Mouse (Mus musculus) kidney, embryonic 15.5 days (tissue): ENCODE results near the gene Adam22. TPM values are rescaled to one million over a fixed set of nuclear protein-coding genes. Genes with fewer than 3 reads are reported as not detected.
A peak's percentile ranks its signal among the peaks of the same experiment; 100 is the strongest.

Experiments
- ATAC-seq: fragments of 200-750 bp; cut with Nextera tagmentation; replicated peaks from 2 replicates; pipeline ENCODE4 v1.8.0; 2017; ENCODE audit warnings: moderate TSS enrichment; ENCODE audit not compliant: low FRiP score
- H3K27ac ChIP-seq: fragments of 300-500 bp; sonication (generic); 2 replicates; pipeline ENCODE4 v1.5.1; 2015; ENCODE audit warnings: mild to moderate bottlenecking, inconsistent platforms
- H3K27me3 ChIP-seq: fragments of 300-500 bp; sonication (generic); 2 replicates; pipeline ENCODE4 v1.6.1; 2015; ENCODE audit warnings: inconsistent platforms
- H3K36me3 ChIP-seq: fragments of 300-500 bp; sonication (generic); 2 replicates; pipeline ENCODE4 v1.6.1; 2015; ENCODE audit warnings: inconsistent platforms
- H3K4me1 ChIP-seq: fragments of 300-500 bp; sonication (generic); 2 replicates; pipeline ENCODE4 v1.6.1; 2015; ENCODE audit warnings: inconsistent platforms
- H3K4me2 ChIP-seq: fragments of 300-500 bp; sonication (generic); 2 replicates; pipeline ENCODE4 v1.6.1; 2015; ENCODE audit warnings: moderate library complexity, mild to moderate bottlenecking, inconsistent platforms
- H3K4me3 ChIP-seq: fragments of 300-500 bp; sonication (generic); replicated peaks from 2 replicates; pipeline ENCODE4 v1.5.1; 2015; ENCODE audit warnings: mild to moderate bottlenecking, inconsistent platforms
- H3K9ac ChIP-seq: fragments of 300-500 bp; sonication (generic); 2 replicates; pipeline ENCODE4 v1.6.1; 2015; ENCODE audit warnings: mild to moderate bottlenecking, inconsistent platforms
- H3K9me3 ChIP-seq: fragments of 300-500 bp; sonication (generic); replicated peaks from 2 replicates; pipeline ENCODE4 v1.6.1; 2016; ENCODE audit warnings: inconsistent platforms
- WGBS: fragments of 180-500 bp; shearing (Covaris S2); methylation state at CpG from one replicate; pipeline ENCODE4 v1.1.7; 2015; ENCODE audit warnings: mixed read lengths; 5-methylcytosine and 5-hydroxymethylcytosine counted together
- polyA plus RNA-seq: library from polyadenylated mRNA; unstranded; fragments of >200 nt; fragmentation: Nextera tagmentation; extraction: Ambion mirVana; gene quantifications from 2 replicates; pipeline ENCODE4 v1.2.1, GENCODE M21; 2015

Adam22 gene
- polyA plus RNA-seq, 1 experiment from 2014 or later = 8.5 TPM

DNA sequence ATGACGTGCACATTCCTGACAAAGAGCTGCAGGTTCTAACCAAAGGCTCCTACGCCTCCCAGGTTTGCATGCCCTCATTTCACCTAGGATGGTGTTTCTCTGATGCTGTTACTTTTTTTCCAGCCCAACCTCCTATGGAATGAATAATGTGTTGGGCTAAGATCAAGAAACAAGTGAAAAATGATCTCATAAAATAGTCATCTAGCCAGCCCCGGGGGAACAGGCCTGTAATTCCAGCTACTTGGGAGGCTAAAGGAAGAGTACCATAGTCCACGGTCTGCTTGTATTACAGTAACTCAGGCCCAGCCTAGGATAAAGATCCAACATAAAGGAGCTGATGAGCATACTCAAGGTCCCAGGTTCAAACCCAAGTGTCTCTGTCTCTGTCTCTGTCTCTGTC lies 57.1 kb downstream of the Adam22 start:
- H3K4me1 ChIP-seq = no peaks in the 10 kb centered on the region
- no peak overlapping the region for H3K4me2 ChIP-seq
- peak; percentile 60 for ATAC-seq
- H3K27ac ChIP-seq = no peak overlapping the region
- no peak overlapping the region for H3K4me3 ChIP-seq
- no peaks in the 10 kb centered on the region for H3K36me3 ChIP-seq
- H3K9ac ChIP-seq = no peak overlapping the region
- no peaks in the 10 kb centered on the region for H3K9me3 ChIP-seq
- 52% methylated on average over 4 of the region's 4 CpGs for WGBS
- H3K27me3 ChIP-seq = no peaks in the 10 kb centered on the region

DNA sequence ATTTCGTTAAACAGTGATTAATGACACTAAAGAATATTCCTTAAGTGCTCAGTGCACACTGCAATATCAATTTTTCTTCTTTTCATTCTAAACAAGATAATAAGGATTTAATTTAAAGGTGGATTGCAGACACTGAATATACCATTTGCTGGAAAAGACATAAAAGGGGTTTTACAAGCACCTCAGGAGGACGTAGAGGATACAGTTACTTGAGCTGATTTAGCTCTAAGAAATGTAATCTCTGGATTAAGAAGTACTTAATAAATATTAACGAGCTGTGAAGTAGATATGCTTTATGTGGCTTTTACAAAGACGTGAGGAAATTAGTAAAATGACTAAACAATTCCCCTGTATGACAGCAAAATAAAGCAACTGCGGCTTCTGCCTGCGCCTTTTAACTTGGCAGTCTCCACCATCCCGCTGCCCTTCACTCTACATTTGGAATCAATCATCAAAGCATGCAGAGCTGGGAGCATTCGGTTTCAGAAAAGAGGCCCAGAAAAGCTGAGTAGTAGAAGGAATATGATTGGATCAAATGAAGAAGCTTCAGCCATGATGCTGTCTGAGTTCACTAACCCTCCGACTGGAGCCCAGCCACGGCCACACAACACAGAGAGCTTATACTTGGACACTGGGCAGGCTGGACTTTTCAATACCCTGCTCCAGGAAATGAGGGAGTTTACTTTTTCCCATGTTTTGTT lies 70.1 kb downstream of the Adam22 start:
- Histone ChIP-seq H3K4me3 (no peak overlapping the region), H3K4me2 (no peak overlapping the region), H3K27me3 (no peaks in the 10 kb centered on the region), H3K4me1 (no peaks in the 10 kb centered on the region), H3K9ac (no peak overlapping the region), H3K27ac (no peak overlapping the region), H3K9me3 (no peaks in the 10 kb centered on the region), H3K36me3 (no peaks in the 10 kb centered on the region)
- WGBS = 53% methylated on average over 10 of the region's 10 CpGs
- ATAC-seq = 0 out of 2 replicates have a peak, but pooled peaks have one; percentile 36

DNA sequence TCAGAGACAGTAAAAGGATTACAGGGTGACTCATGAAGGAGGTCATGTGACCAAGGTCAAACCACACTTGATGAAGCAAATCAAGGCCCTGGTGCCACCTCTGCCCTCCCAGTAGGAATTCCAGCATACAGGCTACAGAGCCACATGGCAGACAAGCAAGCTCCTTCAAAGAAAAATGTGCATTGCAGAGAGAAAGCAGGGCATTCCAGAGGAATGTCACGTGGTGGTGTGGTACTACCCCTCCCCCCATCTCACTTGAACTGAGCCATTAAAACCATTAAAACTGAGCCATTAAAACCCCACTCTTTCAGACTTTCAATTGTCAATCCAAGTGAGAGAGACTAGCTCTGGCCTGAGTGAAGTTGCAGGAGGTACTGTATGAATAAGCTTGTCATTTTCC lies 74.7 kb downstream of the Adam22 start:
- Histone ChIP-seq H3K4me2 (no peak overlapping the region), H3K27ac (no peak overlapping the region), H3K9me3 (no peaks in the 10 kb centered on the region), H3K4me3 (no peak overlapping the region), H3K4me1 (no peaks in the 10 kb centered on the region), H3K36me3 (no peaks in the 10 kb centered on the region), H3K9ac (no peak overlapping the region), H3K27me3 (no peaks in the 10 kb centered on the region)
- ATAC-seq = peak; percentile 70; the same call in 1 of the 2 replicates
- 4% methylated on average over 1 of the region's 1 CpGs for WGBS

DNA sequence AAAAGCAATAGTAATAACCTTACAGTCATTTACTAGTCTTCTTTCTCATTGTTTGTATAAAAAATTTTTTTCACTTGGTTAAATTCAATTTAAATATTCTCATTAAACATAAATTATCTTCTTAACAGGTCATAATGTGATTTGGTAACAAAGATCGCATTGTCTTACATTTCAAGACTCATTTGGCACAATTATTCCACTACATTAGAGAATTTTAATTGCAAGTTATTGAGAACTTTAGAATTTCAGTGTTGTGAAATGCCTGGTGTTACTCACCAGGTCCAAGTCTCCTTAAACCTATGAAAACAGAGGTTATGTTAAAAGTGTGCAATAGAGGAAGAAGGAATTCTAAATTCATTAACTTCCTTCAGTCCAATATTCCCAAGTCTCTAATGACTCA lies 76.5 kb downstream of the Adam22 start:
- no peak overlapping the region for H3K4me2 ChIP-seq
- H3K4me1 ChIP-seq = no peaks in the 10 kb centered on the region
- H3K9me3 ChIP-seq = no peaks in the 10 kb centered on the region
- ATAC-seq = no peak
- WGBS = 94% methylated on average over 1 of the region's 1 CpGs
- H3K4me3 ChIP-seq = no peak overlapping the region
- no peaks in the 10 kb centered on the region for H3K27me3 ChIP-seq
- H3K9ac ChIP-seq = no peak overlapping the region
- H3K36me3 ChIP-seq = no peaks in the 10 kb centered on the region
- no peak overlapping the region for H3K27ac ChIP-seq

DNA sequence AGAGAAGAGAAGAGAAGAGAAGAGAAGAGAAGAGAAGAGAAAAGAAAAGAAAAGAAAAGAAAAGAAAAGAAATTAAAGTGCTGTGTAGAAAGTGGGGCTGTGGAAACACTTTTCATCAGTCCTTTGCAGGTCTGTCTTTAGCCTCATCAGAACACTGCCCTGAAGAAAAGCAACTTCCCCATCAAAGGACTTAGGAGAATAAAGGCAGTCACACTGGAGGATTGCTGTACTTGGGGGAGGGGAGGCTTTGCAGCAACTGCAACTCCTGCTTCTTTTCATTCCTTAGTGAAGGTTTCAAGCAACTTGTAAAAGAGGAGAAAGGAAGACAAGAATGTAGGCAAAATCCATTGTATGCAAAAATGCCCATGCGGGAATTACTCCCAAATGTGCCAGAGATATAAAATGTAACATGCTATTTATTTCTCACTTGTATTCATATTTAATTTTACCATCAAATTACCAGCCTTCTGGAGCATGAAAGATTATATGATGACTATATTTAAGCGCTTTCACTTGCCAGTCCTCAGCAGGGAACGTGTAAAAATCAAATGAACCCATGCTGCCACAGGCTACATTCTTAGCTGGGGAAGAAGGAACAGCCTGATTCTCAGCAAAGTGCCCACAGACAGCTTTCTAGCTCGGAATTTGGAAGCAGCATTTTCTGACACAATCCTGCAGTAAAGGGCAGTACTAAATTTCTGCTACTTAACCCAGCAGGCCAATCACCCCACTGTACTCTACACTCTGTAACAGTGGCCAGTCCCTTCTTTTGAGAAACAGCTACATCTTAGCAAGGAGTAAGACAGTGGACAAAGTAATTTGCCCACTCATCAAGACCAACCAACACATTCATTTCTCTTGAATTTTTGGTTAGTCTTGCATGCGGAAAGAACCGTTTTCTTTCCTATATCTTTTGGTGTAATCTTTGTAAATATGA lies 78.0 kb downstream of the Adam22 start:
- Histone ChIP-seq H3K4me2 (no peak overlapping the region), H3K27me3 (no peaks in the 10 kb centered on the region), H3K36me3 (no peaks in the 10 kb centered on the region), H3K4me1 (no peaks in the 10 kb centered on the region), H3K27ac (no peak overlapping the region), H3K9me3 (no peaks in the 10 kb centered on the region), H3K4me3 (no peak overlapping the region), H3K9ac (no peak overlapping the region)
- 61% methylated on average over 6 of the region's 6 CpGs for WGBS
- no peak for ATAC-seq

DNA sequence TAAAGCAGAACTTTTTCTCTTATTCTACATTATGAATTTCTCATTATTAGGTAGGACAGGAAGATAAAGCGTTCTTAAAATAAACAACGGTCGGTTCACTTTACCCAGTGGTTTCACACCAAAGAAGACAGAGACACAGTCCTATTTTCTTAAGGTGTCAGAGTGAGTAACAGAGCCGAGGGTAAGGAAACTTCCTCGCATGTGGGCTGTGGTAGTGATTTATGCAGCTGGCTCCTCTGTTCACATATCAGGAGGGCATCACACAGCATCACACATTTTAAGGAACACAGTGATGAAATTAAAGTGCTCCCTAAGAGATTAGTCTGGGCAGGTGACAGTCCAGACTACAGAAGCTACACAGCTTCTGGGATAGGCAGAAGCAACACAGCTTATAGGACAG lies 83.8 kb downstream of the Adam22 start:
- 26% methylated on average over 5 of the region's 5 CpGs for WGBS
- no peak overlapping the region for H3K9ac ChIP-seq
- H3K4me1 ChIP-seq = no peaks in the 10 kb centered on the region
- no peaks in the 10 kb centered on the region for H3K36me3 ChIP-seq
- H3K4me2 ChIP-seq = no peak overlapping the region
- H3K27me3 ChIP-seq = no peaks in the 10 kb centered on the region
- no peak overlapping the region for H3K27ac ChIP-seq
- ATAC-seq = no peak
- no peaks in the 10 kb centered on the region for H3K9me3 ChIP-seq
- no peak overlapping the region for H3K4me3 ChIP-seq

DNA sequence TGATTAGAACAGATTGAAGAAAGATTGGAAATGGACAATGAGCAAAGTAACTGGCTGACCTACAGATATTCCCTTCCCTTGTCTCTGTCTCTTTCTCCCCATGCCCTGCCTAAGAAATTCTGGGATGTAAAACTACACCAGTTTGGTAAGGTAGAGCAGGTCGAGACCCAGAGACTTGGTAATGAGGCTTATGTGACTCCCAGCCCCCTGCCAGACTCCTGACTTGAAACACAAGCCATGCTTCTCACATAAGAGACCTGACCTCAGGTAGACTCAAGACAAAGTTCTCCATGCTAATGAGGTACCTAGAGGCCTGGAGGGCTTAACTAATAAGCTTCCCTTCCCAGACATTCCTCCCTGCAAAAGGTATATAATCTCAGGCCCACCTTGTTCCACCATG lies 91.8 kb downstream of the Adam22 start:
- Histone ChIP-seq H3K4me1 (no peaks in the 10 kb centered on the region), H3K9ac (no peak overlapping the region), H3K4me2 (no peak overlapping the region), H3K4me3 (no peak overlapping the region), H3K27me3 (no peaks in the 10 kb centered on the region), H3K36me3 (no peaks in the 10 kb centered on the region), H3K9me3 (no peaks in the 10 kb centered on the region), H3K27ac (no peak overlapping the region)
- WGBS = 70% methylated on average over 1 of the region's 1 CpGs
- ATAC-seq = no peak

DNA sequence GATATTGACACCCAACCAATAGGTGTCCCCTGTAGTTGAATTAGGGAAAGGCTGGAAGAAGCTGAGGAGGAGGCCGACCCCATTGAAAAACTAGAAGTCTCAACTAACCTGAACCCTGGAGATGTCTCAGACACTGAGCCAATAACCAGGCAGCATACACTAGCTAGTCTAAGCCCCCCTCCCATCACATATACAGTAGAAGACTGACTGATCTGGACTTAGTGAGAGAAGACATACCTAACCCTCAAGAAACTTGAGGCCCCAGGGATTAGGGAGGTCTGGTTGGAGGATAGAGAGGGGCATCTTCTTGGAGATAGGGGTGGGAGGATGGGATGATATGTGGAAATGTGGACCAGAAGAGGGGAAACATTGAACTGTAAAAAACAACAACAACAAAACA lies 110.6 kb downstream of the Adam22 start:
- no peak overlapping the region for H3K4me3 ChIP-seq
- H3K4me2 ChIP-seq = no peak overlapping the region
- H3K36me3 ChIP-seq = no peaks in the 10 kb centered on the region
- ATAC-seq = no peak
- H3K9ac ChIP-seq = no peak overlapping the region
- no peaks in the 10 kb centered on the region for H3K9me3 ChIP-seq
- 78% methylated on average over 1 of the region's 1 CpGs for WGBS
- H3K4me1 ChIP-seq = no peaks in the 10 kb centered on the region
- H3K27me3 ChIP-seq = no peaks in the 10 kb centered on the region
- no peak overlapping the region for H3K27ac ChIP-seq

DNA sequence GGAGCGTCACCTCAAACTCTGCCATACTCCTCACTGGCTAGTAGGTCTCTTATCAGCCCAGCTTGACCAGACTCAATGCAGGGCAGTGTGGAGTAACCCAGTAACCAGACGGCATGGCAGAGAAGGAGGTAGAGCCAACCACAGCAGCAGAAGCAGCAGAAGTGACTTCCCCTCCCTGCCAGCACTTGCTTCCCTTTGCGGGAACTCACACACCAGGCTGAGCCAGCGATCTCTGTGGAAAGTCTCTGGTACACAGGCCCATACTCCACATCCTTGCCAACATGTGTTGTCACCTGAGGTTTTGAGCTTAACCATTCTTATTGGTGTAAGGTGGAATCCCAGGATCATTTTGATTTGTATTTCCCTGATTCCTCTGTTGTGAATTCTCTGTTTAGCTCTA lies 111.5 kb downstream of the Adam22 start:
- WGBS = 90% methylated on average over 4 of the region's 4 CpGs
- no peak for ATAC-seq

DNA sequence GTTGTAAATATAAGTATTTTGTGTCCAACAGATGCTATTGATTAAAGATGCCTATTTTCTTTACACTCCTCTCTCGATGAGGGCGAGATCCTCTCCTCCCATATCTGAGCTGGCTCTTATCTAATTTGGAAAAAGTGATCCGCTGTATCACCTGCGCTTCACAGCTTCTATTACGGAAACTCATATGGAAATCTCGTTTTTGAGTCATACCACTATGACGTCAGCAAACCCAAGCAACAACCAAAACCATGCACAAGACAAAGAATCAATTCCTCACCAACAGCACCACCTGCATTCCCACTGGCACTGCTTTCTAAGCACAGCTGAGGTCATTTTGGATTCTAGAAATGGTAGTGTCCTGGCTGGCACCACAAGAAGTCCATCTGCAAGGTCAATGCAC lies 123.3 kb downstream of the Adam22 start:
- H3K4me1 ChIP-seq = no peaks in the 10 kb centered on the region
- no peaks in the 10 kb centered on the region for H3K9me3 ChIP-seq
- WGBS = 92% methylated on average over 7 of the region's 7 CpGs
- no peak overlapping the region for H3K9ac ChIP-seq
- no peak overlapping the region for H3K27ac ChIP-seq
- no peak for ATAC-seq
- H3K27me3 ChIP-seq = no peaks in the 10 kb centered on the region
- H3K4me2 ChIP-seq = no peak overlapping the region
- no peak overlapping the region for H3K4me3 ChIP-seq
- H3K36me3 ChIP-seq = no peaks in the 10 kb centered on the region

More for the DNA sequence above, 111.5 kb downstream of the Adam22 start:
- no peak overlapping the region for H3K4me2 ChIP-seq
- no peaks in the 10 kb centered on the region for H3K9me3 ChIP-seq
- H3K27me3 ChIP-seq = no peaks in the 10 kb centered on the region
- no peaks in the 10 kb centered on the region for H3K4me1 ChIP-seq
- H3K9ac ChIP-seq = no peak overlapping the region
- no peak overlapping the region for H3K4me3 ChIP-seq
- H3K27ac ChIP-seq = no peak overlapping the region
- H3K36me3 ChIP-seq = no peaks in the 10 kb centered on the region

DNA sequence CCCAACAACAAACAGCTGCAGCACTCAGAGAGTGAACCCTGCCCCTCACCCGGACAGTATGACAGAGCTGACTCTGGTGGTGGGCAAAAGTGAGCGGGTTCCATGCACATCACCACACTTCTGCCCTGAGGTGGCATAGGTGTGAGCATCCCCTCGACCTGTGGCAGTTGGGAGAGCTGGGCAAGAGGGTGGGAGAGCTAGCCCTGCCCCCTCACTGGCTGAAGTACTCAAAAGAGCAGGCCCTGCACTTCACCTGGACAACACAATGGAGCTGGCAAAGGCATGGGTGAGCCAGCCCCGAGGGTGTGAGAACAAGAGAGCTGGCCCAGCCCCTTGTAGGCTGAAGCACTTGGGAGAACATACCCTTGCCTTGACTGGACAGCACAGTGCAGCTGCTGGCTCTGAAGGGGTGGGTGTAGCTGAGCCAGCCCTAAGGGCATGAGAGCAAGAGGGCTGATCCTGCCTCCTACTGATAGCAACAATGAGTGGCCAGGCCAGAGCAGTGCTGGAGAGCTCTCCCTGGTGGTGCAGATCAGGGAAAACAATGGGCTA lies 124.8 kb downstream of the Adam22 start:
- Histone ChIP-seq H3K4me1 (no peaks in the 10 kb centered on the region), H3K9me3 (no peaks in the 10 kb centered on the region), H3K27ac (no peak overlapping the region), H3K27me3 (no peaks in the 10 kb centered on the region), H3K9ac (no peak overlapping the region), H3K4me3 (no peak overlapping the region), H3K36me3 (no peaks in the 10 kb centered on the region), H3K4me2 (no peak overlapping the region)
- WGBS = 62% methylated on average over 4 of the region's 4 CpGs
- peak; percentile 33 for ATAC-seq

DNA sequence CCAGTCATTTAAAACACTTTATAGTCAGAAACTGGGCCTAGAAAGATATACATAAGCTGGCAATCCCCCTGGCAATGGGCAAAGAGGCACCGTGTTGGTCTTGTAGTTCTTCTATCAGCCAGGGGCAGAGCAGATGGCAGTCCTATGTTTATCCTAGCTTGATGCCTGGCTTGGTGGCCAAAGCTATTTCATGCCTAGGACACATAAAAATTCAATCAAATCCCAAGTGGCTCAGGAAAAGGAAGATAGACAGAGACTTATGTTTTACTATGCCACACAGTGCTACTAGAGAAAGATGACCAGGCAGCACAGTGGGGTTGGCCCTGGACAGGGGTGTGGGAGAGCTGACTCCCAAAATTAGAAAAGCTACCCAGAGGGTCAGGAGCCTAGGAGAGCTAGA lies 125.3 kb downstream of the Adam22 start:
- Histone ChIP-seq H3K27me3 (no peaks in the 10 kb centered on the region), H3K4me2 (no peak overlapping the region), H3K27ac (no peak overlapping the region), H3K9me3 (no peaks in the 10 kb centered on the region), H3K4me1 (no peaks in the 10 kb centered on the region), H3K4me3 (no peak overlapping the region), H3K36me3 (no peaks in the 10 kb centered on the region), H3K9ac (no peak overlapping the region)
- ATAC-seq = no peak; the same call in 1 of the 2 replicates
- WGBS = 82% methylated on average over 1 of the region's 1 CpGs
